Mouse (Mus musculus): Measurements from ENCODE around the gene Msh3. TPM values are rescaled to one million over a fixed set of nuclear protein-coding genes. Genes with fewer than 3 reads are reported as not detected.
"Not testable (repeated sequence)": the region's sequence is repeated elsewhere in the genome, so short reads cannot be mapped to it uniquely, and the experiment has no call there.

The Msh3 gene
- polyA plus RNA-seq (2016; fragmentation: Nextera tagmentation; extraction: Ambion mirVana): 33.5 and 37.7 TPM in 2 replicates

- under 1% methylated on average over 74 of the region's 76 CpGs for WGBS
- Histone ChIP-seq H3K4me1 (peaks cover 16% of the 10 kb centered on the region), H3K36me3 (peaks cover 44% of the 10 kb centered on the region), H3K27me3 (ENCODE audit: low read depth, poor library complexity, severe bottlenecking) (no peaks in the 10 kb centered on the region), H3K4me3 (peak within 1 kb of the TSS; percentile 85), H3K27ac (peak within 1 kb of the TSS; percentile 95), H3K9me3 (replicated peaks) (no peaks in the 10 kb centered on the region)
- peak; percentile 98 for DNase-seq (ENCODE audit: low spot score)
Observed at GRCm38 (mm10) chr13:92354456-92355271, at the start of gene Msh3, which contains the start of gene Dhfr. Msh3 (minus strand) TSS chr13:92355003. Dhfr (plus strand) TSS chr13:92354726.

GRCm38 (mm10) chr13:92403496-92403895 is 48.7 kb upstream of the Msh3 start:
- Histone ChIP-seq H3K27ac (no peak overlapping the region), H3K36me3 (no peaks in the 10 kb centered on the region), H3K27me3 (ENCODE audit: low read depth, poor library complexity, severe bottlenecking) (no peaks in the 10 kb centered on the region), H3K9me3 (replicated peaks) (no peaks in the 10 kb centered on the region), H3K4me1 (no peaks in the 10 kb centered on the region), H3K4me3 (no peak overlapping the region)
- 87% methylated on average over 3 of the region's 3 CpGs for WGBS
- DNase-seq (ENCODE audit: low spot score): no peak

DNA sequence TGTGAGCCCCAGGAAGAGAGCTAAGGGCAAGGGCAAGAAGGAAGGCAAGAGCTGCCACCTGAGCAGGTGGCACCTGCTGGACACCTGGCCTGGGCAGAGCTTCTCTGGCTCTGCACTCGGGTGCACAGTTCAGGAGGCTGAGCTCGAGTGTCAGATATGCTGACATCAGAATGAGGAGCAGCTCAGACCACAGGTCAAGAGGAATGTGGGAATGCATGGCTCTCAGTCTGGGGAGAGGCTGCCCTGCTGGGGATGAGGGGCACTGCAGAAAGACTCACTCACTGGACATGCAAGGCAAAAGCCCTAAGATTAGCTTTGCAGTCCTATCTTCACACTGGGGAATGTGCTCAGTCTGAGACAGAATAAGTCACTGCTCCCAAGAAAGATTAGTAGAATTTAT is 47.3 kb upstream of the Msh3 start:
- H3K27me3 ChIP-seq (ENCODE audit: low read depth, poor library complexity, severe bottlenecking): no peaks in the 10 kb centered on the region
- no peak overlapping the region for H3K27ac ChIP-seq
- no peaks in the 10 kb centered on the region for H3K4me1 ChIP-seq
- WGBS: 67% methylated on average over 2 of the region's 2 CpGs
- no peaks in the 10 kb centered on the region for H3K36me3 ChIP-seq
- no peak for DNase-seq (ENCODE audit: low spot score)
- no peak overlapping the region for H3K4me3 ChIP-seq
- no peaks in the 10 kb centered on the region for H3K9me3 ChIP-seq (replicated peaks)

- Histone ChIP-seq H3K9me3 (replicated peaks) (no peaks in the 10 kb centered on the region), H3K27me3 (ENCODE audit: low read depth, poor library complexity, severe bottlenecking) (no peaks in the 10 kb centered on the region), H3K4me3 (no peak overlapping the region), H3K4me1 (no peaks in the 10 kb centered on the region), H3K36me3 (no peaks in the 10 kb centered on the region), H3K27ac (no peak overlapping the region)
- DNase-seq (ENCODE audit: low spot score): no peak
- WGBS: 72% methylated on average over 11 of the region's 11 CpGs
Observed at GRCm38 (mm10) chr13:92398491-92399384, 43.9 kb upstream of the Msh3 start.

- H3K4me3 ChIP-seq: no peak overlapping the region
- H3K27ac ChIP-seq: no peak overlapping the region
- 90% methylated on average over 12 of the region's 12 CpGs for WGBS
- no peaks in the 10 kb centered on the region for H3K27me3 ChIP-seq (ENCODE audit: low read depth, poor library complexity, severe bottlenecking)
- no peaks in the 10 kb centered on the region for H3K36me3 ChIP-seq
- no peaks in the 10 kb centered on the region for H3K9me3 ChIP-seq (replicated peaks)
- no peaks in the 10 kb centered on the region for H3K4me1 ChIP-seq
- no peak for DNase-seq (ENCODE audit: low spot score)
Observed at GRCm38 (mm10) chr13:92393047-92393661, 38.4 kb upstream of the Msh3 start.

DNA sequence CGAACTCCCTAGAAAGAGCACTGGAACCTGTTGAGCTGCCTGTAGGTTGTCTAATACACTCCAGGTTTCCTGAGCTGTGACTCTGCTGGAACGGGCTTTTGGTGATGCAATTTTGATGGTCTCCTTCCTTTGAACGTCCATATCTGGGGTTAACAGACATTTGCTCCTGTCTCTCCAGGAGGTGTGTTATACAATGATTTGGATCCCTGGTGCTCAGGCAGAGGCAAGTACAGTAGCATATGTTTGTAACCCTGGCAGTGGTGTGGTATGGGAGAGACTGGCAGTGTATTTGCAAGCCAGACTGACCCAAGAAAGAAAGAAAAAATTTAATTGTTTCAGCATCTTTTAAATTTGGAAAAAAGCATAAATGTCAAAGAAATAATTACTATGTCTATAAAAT is 32.6 kb upstream of the Msh3 start:
- WGBS: 86% methylated on average over 3 of the region's 3 CpGs
- Histone ChIP-seq H3K27ac (no peak overlapping the region), H3K36me3 (peaks cover 45% of the 10 kb centered on the region)

GRCm38 (mm10) chr13:92371466-92371865 is 16.7 kb upstream of the Msh3 start:
- H3K27ac ChIP-seq; H3K4me3 ChIP-seq; H3K27me3 ChIP-seq (ENCODE audit: low read depth, poor library complexity, severe bottlenecking); DNase-seq (ENCODE audit: low spot score); H3K9me3 ChIP-seq (replicated peaks); H3K4me1 ChIP-seq: not testable (repeated sequence)
- H3K36me3 ChIP-seq: peaks cover 86% of the 10 kb centered on the region
- WGBS: 94% methylated on average over 6 of the region's 6 CpGs

More for the DNA sequence above, 32.6 kb upstream of the Msh3 start:
- Histone ChIP-seq H3K4me1 (no peaks in the 10 kb centered on the region), H3K4me3 (no peak overlapping the region), H3K9me3 (replicated peaks) (no peaks in the 10 kb centered on the region), H3K27me3 (ENCODE audit: low read depth, poor library complexity, severe bottlenecking) (no peaks in the 10 kb centered on the region)
- DNase-seq (ENCODE audit: low spot score): no peak

GRCm38 (mm10) chr13:92370811-92371210 is 16.0 kb upstream of the Msh3 start:
- no peak overlapping the region for H3K27ac ChIP-seq
- peaks cover 86% of the 10 kb centered on the region for H3K36me3 ChIP-seq
- no peaks in the 10 kb centered on the region for H3K27me3 ChIP-seq (ENCODE audit: low read depth, poor library complexity, severe bottlenecking)
- DNase-seq (ENCODE audit: low spot score): no peak
- WGBS: 94% methylated on average over 3 of the region's 3 CpGs
- H3K4me1 ChIP-seq: no peaks in the 10 kb centered on the region
- no peaks in the 10 kb centered on the region for H3K9me3 ChIP-seq (replicated peaks)
- no peak overlapping the region for H3K4me3 ChIP-seq

- H3K27ac ChIP-seq: no peak overlapping the region
- H3K4me1 ChIP-seq: no peaks in the 10 kb centered on the region
- DNase-seq (ENCODE audit: low spot score): no peak
- H3K9me3 ChIP-seq (replicated peaks): no peaks in the 10 kb centered on the region
- no peaks in the 10 kb centered on the region for H3K27me3 ChIP-seq (ENCODE audit: low read depth, poor library complexity, severe bottlenecking)
- H3K4me3 ChIP-seq: no peak overlapping the region
- 92% methylated on average over 4 of the region's 4 CpGs for WGBS
- H3K36me3 ChIP-seq: peaks cover 96% of the 10 kb centered on the region
Observed at GRCm38 (mm10) chr13:92365312-92365711, 10.5 kb upstream of the Msh3 start.

DNA sequence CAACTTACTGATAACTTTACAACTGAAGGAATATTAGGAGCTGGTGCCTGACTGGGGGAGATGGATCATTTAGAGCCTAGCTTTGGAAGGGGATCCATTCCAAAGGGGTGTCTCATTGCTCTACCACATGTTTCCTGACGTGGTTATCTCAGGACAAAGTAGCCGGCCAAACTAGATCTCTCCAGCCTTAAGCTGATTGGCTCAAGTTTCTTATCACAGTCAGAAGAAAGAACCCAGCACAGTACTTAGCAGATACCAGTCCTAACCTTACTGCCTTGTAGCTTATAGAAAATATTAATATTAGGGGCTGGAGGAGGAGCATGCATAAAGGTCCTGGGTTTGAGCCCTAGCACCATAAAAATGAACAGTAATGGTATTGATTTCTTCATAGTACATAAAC is 6.8 kb upstream of the Msh3 start:
- DNase-seq (ENCODE audit: low spot score): no peak
- H3K4me1 ChIP-seq: peaks cover 2% of the 10 kb centered on the region
- no peaks in the 10 kb centered on the region for H3K9me3 ChIP-seq (replicated peaks)
- H3K27me3 ChIP-seq (ENCODE audit: low read depth, poor library complexity, severe bottlenecking): no peaks in the 10 kb centered on the region
- WGBS: 95% methylated on average over 2 of the region's 2 CpGs
- H3K27ac ChIP-seq: no peak overlapping the region
- H3K4me3 ChIP-seq: no peak overlapping the region
- peaks cover 91% of the 10 kb centered on the region for H3K36me3 ChIP-seq

DNA sequence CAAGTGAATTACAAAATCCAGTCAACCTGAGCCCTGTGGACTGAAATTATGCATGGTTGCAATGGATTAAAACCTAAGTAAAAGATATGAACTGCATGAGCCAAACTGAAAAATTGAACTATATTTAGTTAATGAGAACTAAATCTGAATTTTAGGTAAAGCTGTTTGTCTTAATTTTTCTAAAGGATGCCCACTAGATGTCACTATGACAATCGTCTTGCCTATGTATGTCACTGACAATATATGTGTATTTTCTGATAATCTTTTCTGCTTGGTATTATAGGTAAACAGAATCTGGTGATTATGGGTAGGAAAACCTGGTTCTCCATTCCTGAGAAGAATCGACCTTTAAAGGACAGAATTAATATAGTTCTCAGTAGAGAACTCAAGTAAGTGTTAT is 2.8 kb upstream of the Msh3 start:
- Histone ChIP-seq H3K27ac (no peak overlapping the region), H3K27me3 (ENCODE audit: low read depth, poor library complexity, severe bottlenecking) (no peaks in the 10 kb centered on the region), H3K4me1 (peaks cover 16% of the 10 kb centered on the region), H3K36me3 (peaks cover 60% of the 10 kb centered on the region), H3K4me3 (no peak overlapping the region), H3K9me3 (replicated peaks) (no peaks in the 10 kb centered on the region)
- WGBS: 80% methylated on average over 2 of the region's 2 CpGs
- no peak for DNase-seq (ENCODE audit: low spot score)

DNA sequence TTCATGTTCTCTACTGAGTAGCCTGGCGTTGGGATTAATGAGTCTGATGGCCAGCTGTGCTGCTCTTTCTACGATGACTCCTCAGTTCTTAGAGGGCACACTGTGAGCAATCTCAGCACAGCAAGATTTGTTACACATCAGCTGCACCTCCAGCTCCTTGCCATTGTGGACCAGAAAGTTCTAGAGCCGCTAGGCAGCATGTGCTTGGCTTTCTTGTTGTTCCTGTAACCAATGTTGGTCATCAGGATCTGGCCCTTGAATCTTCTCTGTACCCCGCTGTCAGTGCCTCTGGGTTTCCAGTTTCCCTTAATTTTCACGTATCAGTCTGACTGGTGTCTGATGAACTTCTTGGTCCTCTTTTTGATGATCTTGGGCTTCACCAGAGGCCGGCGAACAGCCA is 1.6 kb upstream of the Msh3 start:
- Histone ChIP-seq H3K36me3 (peaks cover 49% of the 10 kb centered on the region), H3K9me3 (replicated peaks) (no peaks in the 10 kb centered on the region), H3K4me3 (peak overlapping the region; percentile 85), H3K27me3 (ENCODE audit: low read depth, poor library complexity, severe bottlenecking) (no peaks in the 10 kb centered on the region), H3K27ac (no peak overlapping the region), H3K4me1 (peaks cover 16% of the 10 kb centered on the region)
- 87% methylated on average over 7 of the region's 7 CpGs for WGBS
- DNase-seq (ENCODE audit: low spot score): no peak

DNA sequence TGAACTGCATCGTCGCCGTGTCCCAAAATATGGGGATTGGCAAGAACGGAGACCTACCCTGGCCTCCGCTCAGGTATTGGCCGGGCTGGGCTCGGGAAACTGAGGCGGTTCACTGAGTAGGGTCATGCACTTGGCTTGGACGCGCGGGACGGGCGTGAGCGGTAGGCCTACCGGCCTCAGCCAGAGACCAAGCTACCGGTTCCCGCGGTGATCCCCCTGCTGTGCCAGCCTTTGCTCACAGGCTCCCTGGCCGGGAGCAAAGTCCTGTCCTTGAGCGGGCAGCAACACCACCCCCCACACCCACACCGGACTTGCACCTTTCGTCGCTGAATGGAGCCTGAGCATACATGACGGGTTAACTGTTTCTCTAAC is 455 bp upstream of the Msh3 start:
- H3K4me3 ChIP-seq: peak overlapping the region; percentile 85

More for the DNA sequence above, 455 bp upstream of the Msh3 start:
- Histone ChIP-seq H3K36me3 (peaks cover 46% of the 10 kb centered on the region), H3K4me1 (peaks cover 16% of the 10 kb centered on the region), H3K27me3 (ENCODE audit: low read depth, poor library complexity, severe bottlenecking) (no peaks in the 10 kb centered on the region), H3K27ac (peak overlapping the region; percentile 95), H3K9me3 (replicated peaks) (no peaks in the 10 kb centered on the region)
- no peak for DNase-seq (ENCODE audit: low spot score)
- WGBS: under 1% methylated on average over 24 of the region's 24 CpGs
